Mouse (Mus musculus): ENCODE data around the gene Cnga4.

- no peak for TF ChIP-seq GATA1 (IDR thresholded peaks at IDR 0.05; ENCODE audit: low read length)
- TF ChIP-seq TAL1 (IDR thresholded peaks at IDR 0.05; ENCODE audit: low read length): no peak
These were observed 10.0 kb downstream of the Cnga4 start for GRCm38 (mm10) chr7:105414385-105414784.

All from erythroblast, embryonic 14.5 days (primary cell).